Mouse (Mus musculus) neural tube, embryonic 11.5 days (tissue): ENCODE results near the gene Ppp1r11. TPM values are rescaled to one million over a fixed set of nuclear protein-coding genes. Genes with fewer than 3 reads are reported as not detected.

Source experiments
- ATAC-seq: fragments of 200-750 bp; cut with Nextera tagmentation; 2 replicates; pipeline ENCODE4 v1.8.0; 2017; ENCODE audit warnings: moderate number of reproducible peaks, mild to moderate bottlenecking, moderate TSS enrichment, moderate library complexity; ENCODE audit not compliant: insufficient read depth, low FRiP score, low TSS enrichment
- DNase-seq: peaks from one replicate; pipeline ENCODE4 v3.0.0-alpha.2; 2015; ENCODE audit warnings: low spot score
- H3K27ac ChIP-seq: fragments of 300-500 bp; sonication (generic); 2 replicates; pipeline ENCODE4 v1.5.1; 2014; ENCODE audit warnings: low read depth, mild to moderate bottlenecking, low read length
- H3K27me3 ChIP-seq: fragments of 300-500 bp; sonication (generic); 2 replicates; pipeline ENCODE4 v1.6.1; 2014; ENCODE audit warnings: mild to moderate bottlenecking, low read length, mixed read lengths; ENCODE audit not compliant: control insufficient read depth, insufficient read depth
- H3K36me3 ChIP-seq: fragments of 300-500 bp; sonication (generic); 2 replicates; pipeline ENCODE4 v1.6.1; 2014; ENCODE audit warnings: mild to moderate bottlenecking, low read length, moderate library complexity, mixed read lengths; ENCODE audit not compliant: control insufficient read depth, insufficient read depth
- H3K4me1 ChIP-seq: fragments of 300-500 bp; sonication (generic); 2 replicates; pipeline ENCODE4 v1.6.1; 2014; ENCODE audit warnings: low read length, mixed read lengths; ENCODE audit not compliant: control insufficient read depth, insufficient read depth
- H3K4me2 ChIP-seq: fragments of 300-500 bp; sonication (generic); 2 replicates; pipeline ENCODE4 v1.6.1; 2014; ENCODE audit warnings: low read depth, mild to moderate bottlenecking, moderate library complexity
- H3K4me3 ChIP-seq: fragments of 300-500 bp; sonication (generic); 2 replicates; pipeline ENCODE4 v1.5.1; 2014; ENCODE audit warnings: low read depth, low read length
- H3K9ac ChIP-seq: fragments of 300-500 bp; sonication (generic); 2 replicates; pipeline ENCODE4 v1.6.1; 2014; ENCODE audit warnings: mild to moderate bottlenecking, low read length
- H3K9me3 ChIP-seq: fragments of 300-500 bp; sonication (generic); 2 replicates; pipeline ENCODE4 v1.6.1; 2016; ENCODE audit warnings: low read length; ENCODE audit not compliant: control insufficient read depth
- WGBS: fragments of 180-500 bp; shearing (Covaris S2); extraction: QIAGEN DNeasy Blood & Tissue Kit; methylation state at CpG from one replicate; pipeline ENCODE4 v1.1.7; 2014; 5-methylcytosine and 5-hydroxymethylcytosine counted together
- polyA plus RNA-seq: library from polyadenylated mRNA; unstranded; fragments of >200 nt; fragmentation: Nextera tagmentation; extraction: Ambion mirVana; gene quantifications from 2 replicates; pipeline ENCODE4 v1.2.1, GENCODE M21; 2014

Gene Ppp1r11
- 151 and 162 TPM in 2 replicates for polyA plus RNA-seq

- no peaks in the 10 kb centered on the region; the same call in 1 of the 2 replicates for H3K27me3 ChIP-seq
- peak within 1 kb of the TSS; percentile 74 for H3K4me2 ChIP-seq
- peaks cover 11% of the 10 kb centered on the region; the same call in 1 of the 2 replicates for H3K4me1 ChIP-seq
- peak; percentile 97 for DNase-seq
- H3K27ac ChIP-seq = peak within 1 kb of the TSS; percentile 76
- peak within 1 kb of the TSS; percentile 63 for H3K9ac ChIP-seq
- H3K4me3 ChIP-seq = peak within 1 kb of the TSS; percentile 64
- WGBS = 3% methylated on average over 36 of the region's 36 CpGs
- H3K36me3 ChIP-seq = peaks cover 2% of the 10 kb centered on the region; the same call in 1 of the 2 replicates
- no peaks in the 10 kb centered on the region for H3K9me3 ChIP-seq
- peak; percentile 94 for ATAC-seq
Measured at GRCm38 (mm10) chr17:36950981-36951947, at the start of gene Ppp1r11. Ppp1r11 (minus strand) TSS chr17:36951741.

DNA sequence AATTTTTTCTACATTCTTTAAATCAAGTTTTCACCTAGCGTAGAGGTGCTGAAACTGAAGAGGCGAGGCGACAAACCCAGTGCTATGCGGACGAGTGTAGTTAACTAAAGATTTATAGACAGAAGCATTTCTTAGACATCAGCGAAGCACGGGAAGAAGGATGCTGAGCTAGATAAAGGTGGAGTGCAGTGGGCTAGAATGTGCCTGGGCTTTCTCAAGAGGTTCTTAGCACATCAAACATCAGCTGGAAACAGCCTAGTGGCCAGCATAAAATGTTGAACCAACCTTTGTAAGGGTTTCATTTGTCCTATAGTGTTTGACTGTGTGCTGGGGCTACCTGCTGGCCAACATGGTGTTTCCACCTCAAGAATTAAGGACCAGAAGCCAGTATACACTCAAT is 49.3 kb upstream of the Ppp1r11 start, which contains the start of gene Zfp57:
Gene Zfp57 (plus strand): TSS at position 301 of the 400 bp plus-strand sequence.
- 0 out of 2 replicates have a peak, but pooled peaks cover 4% of the 10 kb centered on the region for H3K4me1 ChIP-seq
- peak within 1 kb of the TSS; percentile 79; the same call in 1 of the 2 replicates for H3K4me2 ChIP-seq
- H3K36me3 ChIP-seq = no peaks in the 10 kb centered on the region
- no peak within 1 kb of the TSS for H3K9ac ChIP-seq
- ATAC-seq = no peak
- peak within 1 kb of the TSS; percentile 74; the same call in 1 of the 2 replicates for H3K4me3 ChIP-seq
- WGBS = 95% methylated on average over 7 of the region's 7 CpGs
- no peak for DNase-seq
- H3K9me3 ChIP-seq = no peaks in the 10 kb centered on the region
- no peaks in the 10 kb centered on the region for H3K27me3 ChIP-seq
- H3K27ac ChIP-seq = no peak within 1 kb of the TSS

- H3K9ac ChIP-seq = no peak overlapping the region
- ATAC-seq = no peak
- no peaks in the 10 kb centered on the region for H3K27me3 ChIP-seq
- no peaks in the 10 kb centered on the region for H3K4me1 ChIP-seq
- H3K27ac ChIP-seq = no peak overlapping the region
- H3K4me2 ChIP-seq = no peak overlapping the region
- H3K9me3 ChIP-seq = no peaks in the 10 kb centered on the region
- H3K36me3 ChIP-seq = no peaks in the 10 kb centered on the region
- DNase-seq = no peak
- H3K4me3 ChIP-seq = no peak overlapping the region
- WGBS = 84% methylated on average over 2 of the region's 2 CpGs
Measured at GRCm38 (mm10) chr17:36998477-36998876, 46.9 kb upstream of the Ppp1r11 start.

DNA sequence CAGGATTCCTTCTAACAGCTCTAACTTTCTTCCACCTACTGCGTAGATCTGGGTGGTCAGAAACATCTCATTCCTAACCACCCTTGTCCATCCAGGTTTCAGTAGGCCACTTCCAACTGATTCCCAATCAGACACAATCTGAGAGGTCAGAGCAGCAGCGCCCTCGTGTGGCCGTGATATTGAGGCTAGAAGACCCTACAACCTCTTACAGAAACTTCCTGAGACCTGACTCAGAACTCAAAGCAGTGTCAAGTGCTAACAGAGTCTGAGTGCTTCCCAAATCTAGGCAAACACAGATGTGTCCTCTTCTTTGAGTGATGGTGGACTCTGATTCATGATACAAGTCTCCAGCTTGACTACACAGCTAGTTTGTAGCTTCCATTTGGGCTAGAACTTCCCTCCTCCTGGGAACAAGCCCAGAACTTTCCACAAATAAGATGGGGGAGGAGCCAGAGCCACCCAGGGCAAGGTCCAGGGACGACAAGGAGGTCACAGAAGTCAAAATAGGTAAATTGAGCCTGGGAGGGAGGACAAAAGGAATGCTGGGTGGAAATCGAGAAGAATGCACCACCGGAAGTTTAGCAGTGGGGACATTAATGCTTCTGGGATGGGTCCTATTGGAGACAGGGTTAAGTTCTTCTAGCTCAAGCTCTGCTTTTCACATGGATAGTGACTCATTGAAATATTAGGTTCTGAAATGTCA is 45.6 kb upstream of the Ppp1r11 start:
- no peak overlapping the region for H3K4me3 ChIP-seq
- H3K9me3 ChIP-seq = no peaks in the 10 kb centered on the region
- no peak overlapping the region for H3K4me2 ChIP-seq
- 30% methylated on average over 7 of the region's 7 CpGs for WGBS
- no peak overlapping the region for H3K9ac ChIP-seq
- no peak; the same call in 1 of the 2 replicates for ATAC-seq
- no peaks in the 10 kb centered on the region for H3K4me1 ChIP-seq
- no peak overlapping the region for H3K27ac ChIP-seq
- no peaks in the 10 kb centered on the region for H3K27me3 ChIP-seq
- H3K36me3 ChIP-seq = no peaks in the 10 kb centered on the region
- DNase-seq = peak; percentile 84

GRCm38 (mm10) chr17:36995448-36995847 is 43.9 kb upstream of the Ppp1r11 start:
- DNase-seq (no peak), ATAC-seq (no peak)
- Histone ChIP-seq H3K4me3 (no peak overlapping the region), H3K9ac (no peak overlapping the region), H3K4me1 (no peaks in the 10 kb centered on the region), H3K27me3 (no peaks in the 10 kb centered on the region), H3K9me3 (no peaks in the 10 kb centered on the region), H3K4me2 (no peak overlapping the region), H3K36me3 (no peaks in the 10 kb centered on the region), H3K27ac (no peak overlapping the region)
- 72% methylated on average over 3 of the region's 3 CpGs for WGBS

GRCm38 (mm10) chr17:36994528-36994927 is 43.0 kb upstream of the Ppp1r11 start:
- Histone ChIP-seq H3K9ac (no peak overlapping the region), H3K4me1 (no peaks in the 10 kb centered on the region), H3K4me3 (no peak overlapping the region), H3K36me3 (no peaks in the 10 kb centered on the region), H3K27me3 (peaks cover 1% of the 10 kb centered on the region), H3K4me2 (no peak overlapping the region), H3K9me3 (no peaks in the 10 kb centered on the region), H3K27ac (no peak overlapping the region)
- no peak for DNase-seq
- WGBS = 94% methylated on average over 2 of the region's 2 CpGs
- no peak for ATAC-seq

GRCm38 (mm10) chr17:36993770-36994325 is 42.3 kb upstream of the Ppp1r11 start:
- Histone ChIP-seq H3K9ac (no peak overlapping the region), H3K27ac (no peak overlapping the region), H3K9me3 (no peaks in the 10 kb centered on the region), H3K4me2 (no peak overlapping the region), H3K4me1 (no peaks in the 10 kb centered on the region), H3K36me3 (no peaks in the 10 kb centered on the region), H3K27me3 (peaks cover 6% of the 10 kb centered on the region), H3K4me3 (no peak overlapping the region)
- ATAC-seq = no peak
- 90% methylated on average over 4 of the region's 4 CpGs for WGBS
- DNase-seq = no peak

DNA sequence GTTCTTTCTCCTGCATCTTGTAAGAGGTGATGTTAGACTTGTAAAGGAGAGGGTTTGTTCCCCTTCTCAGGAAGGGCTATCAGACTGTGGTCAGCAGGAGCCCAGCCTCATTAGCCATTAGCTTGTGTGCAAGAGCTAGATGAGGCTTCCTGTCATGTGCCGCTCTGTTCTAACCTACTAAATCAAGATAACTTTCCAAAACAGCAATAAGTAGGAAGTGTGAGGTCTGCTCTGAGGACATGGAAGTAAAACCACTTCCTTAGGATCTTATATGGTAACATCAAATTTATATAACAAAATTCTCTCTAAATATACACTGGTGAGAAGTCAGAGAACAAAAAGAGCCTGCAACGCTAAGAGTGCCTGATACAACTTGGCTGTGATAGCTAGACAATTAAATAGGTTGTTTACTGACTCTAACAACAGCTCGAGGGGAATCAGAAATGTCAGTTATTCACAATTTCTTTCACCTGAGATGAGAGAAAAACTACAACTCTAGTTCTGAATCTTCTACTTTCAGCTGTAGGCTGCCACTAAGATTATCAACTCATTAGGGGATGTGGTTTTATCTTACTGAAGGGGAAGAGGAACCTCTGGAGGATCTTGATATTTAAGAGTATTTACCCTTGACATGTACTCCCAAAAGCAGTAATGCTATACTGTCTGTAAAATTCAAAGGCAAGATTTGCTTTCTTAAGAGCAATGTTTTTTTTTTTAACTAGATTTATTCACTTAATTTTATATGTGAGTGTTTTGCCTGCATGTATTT is 41.0 kb upstream of the Ppp1r11 start:
- WGBS = 73% methylated on average over 3 of the region's 3 CpGs
- H3K4me2 ChIP-seq = no peak overlapping the region
- H3K27ac ChIP-seq = no peak overlapping the region
- H3K4me3 ChIP-seq = no peak overlapping the region
- H3K36me3 ChIP-seq = no peaks in the 10 kb centered on the region
- H3K4me1 ChIP-seq = 0 out of 2 replicates have a peak, but pooled peaks cover 3% of the 10 kb centered on the region
- no peak overlapping the region for H3K9ac ChIP-seq
- ATAC-seq (no peak), DNase-seq (no peak)
- H3K9me3 ChIP-seq = no peaks in the 10 kb centered on the region
- peaks cover 16% of the 10 kb centered on the region for H3K27me3 ChIP-seq
